Mouse (Mus musculus) stomach, embryonic 14.5 days (tissue): Measurements from ENCODE around the gene Rnf157. TPM values are rescaled to one million over a fixed set of nuclear protein-coding genes. Genes with fewer than 3 reads are reported as not detected.
"Not testable (repeated sequence)": the region's sequence is repeated elsewhere in the genome, so short reads cannot be mapped to it uniquely, and the experiment has no call there.

ENCODE experiments used
- ATAC-seq: fragments of 200-750 bp; cut with Nextera tagmentation; 2 replicates; pipeline ENCODE4 v1.8.0; 2017; ENCODE audit warnings: low read depth, moderate TSS enrichment; ENCODE audit not compliant: insufficient number of reproducible peaks, insufficient read depth, low FRiP score
- H3K27ac ChIP-seq: fragments of 300-500 bp; sonication (generic); 2 replicates; pipeline ENCODE4 v1.5.1; 2014; ENCODE audit warnings: mild to moderate bottlenecking, low read length, moderate library complexity, mixed read lengths
- H3K27me3 ChIP-seq: fragments of 300-500 bp; sonication (generic); 2 replicates; pipeline ENCODE4 v1.6.1; 2014; ENCODE audit warnings: low read length, control low read depth, mixed read lengths; ENCODE audit not compliant: control insufficient read depth, insufficient read depth
- H3K36me3 ChIP-seq: fragments of 300-500 bp; sonication (generic); 2 replicates; pipeline ENCODE4 v1.6.1; 2014; ENCODE audit warnings: mild to moderate bottlenecking, control low read depth, low read length, moderate library complexity, mixed read lengths; ENCODE audit not compliant: control insufficient read depth, insufficient read depth
- H3K4me1 ChIP-seq: fragments of 300-500 bp; sonication (generic); 2 replicates; pipeline ENCODE4 v1.6.1; 2014; ENCODE audit warnings: low read length, control low read depth, mixed read lengths; ENCODE audit not compliant: control insufficient read depth, insufficient read depth
- H3K4me2 ChIP-seq: fragments of 300-500 bp; sonication (generic); replicated peaks from 2 replicates; pipeline ENCODE4 v1.6.1; 2014; ENCODE audit warnings: low read depth, low read length, control low read depth
- H3K4me3 ChIP-seq: fragments of 300-500 bp; sonication (generic); 2 replicates; pipeline ENCODE4 v1.5.1; 2014; ENCODE audit warnings: low read depth, low read length, control low read depth
- H3K9ac ChIP-seq: fragments of 300-500 bp; sonication (generic); replicated peaks from 2 replicates; pipeline ENCODE4 v1.6.1; 2014; ENCODE audit warnings: low read depth, mild to moderate bottlenecking, control low read depth, low read length, moderate library complexity, mixed read lengths
- H3K9me3 ChIP-seq: fragments of 300-500 bp; sonication (generic); 2 replicates; pipeline ENCODE4 v1.6.1; 2016; ENCODE audit warnings: low read depth, low read length, control low read depth; ENCODE audit not compliant: control insufficient read depth
- WGBS: fragments of 180-500 bp; shearing (Covaris S2); extraction: QIAGEN DNeasy Blood & Tissue Kit; methylation state at CpG from one replicate; pipeline ENCODE4 v1.1.7; 2014; 5-methylcytosine and 5-hydroxymethylcytosine counted together
- polyA plus RNA-seq: library from polyadenylated mRNA; unstranded; fragments of >200 nt; fragmentation: Nextera tagmentation; extraction: Ambion mirVana; gene quantifications from 2 replicates; pipeline ENCODE4 v1.2.1, GENCODE M21; 2014

Rnf157 gene
- polyA plus RNA-seq, 1 experiment from 2014 or later = 12.8 TPM

- no peak for ATAC-seq
- H3K4me2 ChIP-seq = peak overlapping the region; percentile 25
Measured at GRCm38 (mm10) chr11:116430723-116431427, 18.0 kb upstream of the Rnf157 start.

GRCm38 (mm10) chr11:116429862-116430613 is 17.2 kb upstream of the Rnf157 start:
- H3K4me1 ChIP-seq = 0 out of 2 replicates have a peak, but pooled peaks cover 4% of the 10 kb centered on the region
- H3K9me3 ChIP-seq = no peaks in the 10 kb centered on the region
- H3K27me3 ChIP-seq = no peaks in the 10 kb centered on the region
- H3K4me3 ChIP-seq = no peak overlapping the region
- peak overlapping the region; percentile 74 for H3K27ac ChIP-seq
- no peak overlapping the region; the same call in 1 of the 2 replicates for H3K9ac ChIP-seq
- H3K36me3 ChIP-seq = no peaks in the 10 kb centered on the region
- 76% methylated on average over 9 of the region's 9 CpGs for WGBS
- ATAC-seq = no peak
- H3K4me2 ChIP-seq = no peak overlapping the region

More at GRCm38 (mm10) chr11:116430723-116431427, 18.0 kb upstream of the Rnf157 start:
- Histone ChIP-seq H3K36me3 (no peaks in the 10 kb centered on the region), H3K9ac (no peak overlapping the region; the same call in 1 of the 2 replicates), H3K9me3 (no peaks in the 10 kb centered on the region), H3K4me1 (peaks cover 10% of the 10 kb centered on the region), H3K27me3 (no peaks in the 10 kb centered on the region), H3K4me3 (no peak overlapping the region), H3K27ac (peak overlapping the region; percentile 74; the same call in 1 of the 2 replicates)
- WGBS = 26% methylated on average over 22 of the region's 22 CpGs

- H3K4me2 ChIP-seq = no peak overlapping the region
- H3K36me3 ChIP-seq = no peaks in the 10 kb centered on the region
- peak; percentile 64 for ATAC-seq
- no peaks in the 10 kb centered on the region for H3K9me3 ChIP-seq
- WGBS = 39% methylated on average over 13 of the region's 13 CpGs
- H3K4me1 ChIP-seq = 0 out of 2 replicates have a peak, but pooled peaks cover 4% of the 10 kb centered on the region
- H3K4me3 ChIP-seq = no peak overlapping the region
- no peak overlapping the region for H3K9ac ChIP-seq
- no peaks in the 10 kb centered on the region for H3K27me3 ChIP-seq
- H3K27ac ChIP-seq = peak overlapping the region; percentile 62
Measured at GRCm38 (mm10) chr11:116428872-116429859, 16.3 kb upstream of the Rnf157 start.

GRCm38 (mm10) chr11:116426852-116427575 is 14.2 kb upstream of the Rnf157 start:
- no peak for ATAC-seq
- no peak overlapping the region for H3K9ac ChIP-seq
- no peaks in the 10 kb centered on the region for H3K27me3 ChIP-seq
- 66% methylated on average over 6 of the region's 6 CpGs for WGBS
- H3K4me3 ChIP-seq = no peak overlapping the region
- no peaks in the 10 kb centered on the region for H3K9me3 ChIP-seq
- no peak overlapping the region for H3K4me2 ChIP-seq
- H3K4me1 ChIP-seq = 0 out of 2 replicates have a peak, but pooled peaks cover 4% of the 10 kb centered on the region
- no peaks in the 10 kb centered on the region for H3K36me3 ChIP-seq
- H3K27ac ChIP-seq = no peak overlapping the region

- 82% methylated on average over 11 of the region's 11 CpGs for WGBS
- not testable (repeated sequence) for H3K4me2 ChIP-seq, H3K4me3 ChIP-seq
Measured at GRCm38 (mm10) chr11:116426328-116426727, 13.5 kb upstream of the Rnf157 start.

GRCm38 (mm10) chr11:116424621-116425407 is 12.0 kb upstream of the Rnf157 start:
- no peak overlapping the region for H3K4me3 ChIP-seq
- no peak overlapping the region for H3K27ac ChIP-seq
- H3K36me3 ChIP-seq = no peaks in the 10 kb centered on the region
- 0 out of 2 replicates have a peak, but pooled peaks cover 3% of the 10 kb centered on the region for H3K4me1 ChIP-seq
- H3K27me3 ChIP-seq = no peaks in the 10 kb centered on the region
- H3K9ac ChIP-seq = no peak overlapping the region
- 54% methylated on average over 8 of the region's 8 CpGs for WGBS
- no peak overlapping the region for H3K4me2 ChIP-seq
- no peaks in the 10 kb centered on the region for H3K9me3 ChIP-seq
- no peak for ATAC-seq

More at GRCm38 (mm10) chr11:116426328-116426727, 13.5 kb upstream of the Rnf157 start:
- not testable (repeated sequence) for H3K27me3 ChIP-seq, H3K9me3 ChIP-seq, H3K9ac ChIP-seq, ATAC-seq, H3K36me3 ChIP-seq, H3K27ac ChIP-seq, H3K4me1 ChIP-seq
